Mouse (Mus musculus) brain, adult 2 months (tissue): ENCODE measurements at regions not wholly inside any gene's neighbourhood (a gene's known extent, or its start where the extent isn't known, plus 50 kb on each side); places are given as distances from the start of the nearest gene placed in this dataset.
"Not testable (repeated sequence)": the region's sequence is repeated elsewhere in the genome, so short reads cannot be mapped to it uniquely, and the experiment has no call there.

Source experiments
- DNase-seq: peaks from one replicate; pipeline ENCODE4 v3.0.0; 2011; ENCODE audit warnings: low read depth, low spot score

DNA sequence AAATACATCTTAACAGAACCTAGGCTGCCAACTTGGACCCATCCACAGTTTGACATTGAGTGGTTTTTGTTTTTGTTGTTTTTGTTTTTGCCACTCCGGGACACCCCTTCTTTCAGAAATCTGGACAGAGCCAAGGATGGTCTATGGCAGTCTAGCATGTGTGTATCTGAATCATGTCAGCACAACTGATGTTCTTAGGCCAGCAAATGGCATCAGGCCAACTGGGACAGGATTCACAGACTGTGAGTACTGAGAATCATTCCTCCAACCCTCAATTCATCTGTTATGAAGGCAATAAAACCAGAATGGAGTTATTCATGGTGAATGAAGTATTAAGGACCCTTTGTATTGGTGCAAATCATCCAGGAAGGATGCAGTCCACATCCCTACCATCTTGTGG, 1372.5 kb upstream of the Rag2 start:
- peak; percentile 12 for DNase-seq

DNA sequence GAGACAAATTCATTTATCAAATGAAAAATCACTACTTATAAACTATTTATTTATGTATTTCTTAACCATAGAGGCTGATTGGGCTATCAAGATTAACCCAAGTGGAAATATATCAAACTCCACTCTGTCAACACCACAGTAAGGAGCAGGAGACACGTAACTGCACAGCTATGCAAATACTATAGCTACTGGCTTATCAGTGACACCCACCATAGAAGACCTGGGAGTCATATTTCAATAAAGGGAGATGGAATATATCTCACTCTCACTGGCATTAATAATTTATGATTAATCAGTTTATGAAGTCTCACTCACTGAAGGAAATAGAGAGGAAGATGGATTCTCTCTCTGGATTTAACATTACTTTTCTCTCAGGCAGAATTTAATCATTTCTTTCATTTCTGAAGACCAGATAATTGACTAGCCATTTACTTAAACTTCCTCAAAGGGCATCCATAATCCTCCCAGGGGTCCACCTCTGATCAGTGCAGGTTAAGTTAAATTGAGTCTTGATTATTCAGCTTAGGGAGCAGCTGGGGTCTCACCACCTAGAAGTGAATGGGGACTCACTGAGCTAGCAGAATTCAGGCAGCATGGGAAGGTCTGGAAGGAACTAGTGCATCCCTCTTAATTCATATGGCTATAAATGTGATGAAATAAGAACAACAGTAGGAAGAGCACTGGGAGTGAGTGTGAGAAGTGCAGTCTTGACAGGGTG, 1365.2 kb upstream of the Rag2 start:
- DNase-seq: no peak

DNA sequence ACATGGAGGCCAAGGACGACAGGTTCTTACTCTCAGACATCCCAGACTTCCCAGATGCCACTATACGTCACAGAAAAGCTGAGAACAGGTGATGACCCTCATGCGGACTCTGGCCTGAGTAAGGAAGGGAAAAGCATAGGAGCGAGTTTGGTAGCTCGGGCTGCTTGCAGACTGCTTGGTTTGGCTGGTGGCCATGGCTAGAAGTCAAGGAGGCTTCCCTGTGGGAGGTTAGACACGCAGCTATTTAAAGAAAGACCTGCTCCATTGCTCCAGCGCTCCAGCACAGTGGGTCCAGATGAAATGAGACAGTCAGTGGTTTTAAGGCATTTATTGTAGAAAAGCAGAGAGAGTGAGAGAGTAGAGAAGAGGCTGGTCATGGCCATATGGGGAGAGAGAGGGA, 1318.0 kb upstream of the Rag2 start:
- DNase-seq: no peak

DNA sequence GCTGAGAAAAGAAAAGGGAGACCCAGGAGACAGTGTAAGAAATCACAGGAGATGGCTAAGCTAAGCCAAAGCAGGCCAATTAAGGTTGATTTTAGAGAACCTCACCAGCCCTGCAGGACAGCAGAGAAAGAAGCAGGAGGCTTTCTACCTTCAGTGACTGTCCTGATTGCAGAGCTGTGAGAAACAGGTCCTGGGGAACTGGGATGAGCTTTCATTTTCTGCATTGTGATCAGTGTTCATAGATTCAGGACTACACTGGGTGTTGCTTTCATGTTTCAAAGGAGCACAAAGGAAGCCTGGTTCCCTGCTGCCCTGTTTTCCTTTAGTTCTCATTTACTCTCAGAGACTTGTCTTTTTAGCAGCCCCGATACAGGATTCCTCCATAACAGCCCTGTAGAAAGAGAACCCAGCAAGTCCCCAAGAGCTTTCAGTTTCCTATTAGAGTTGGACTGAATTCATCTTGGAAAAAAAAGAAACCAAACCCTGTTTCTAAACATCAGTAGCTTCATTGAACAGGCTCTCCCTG, 1311.7 kb upstream of the Rag2 start:
- DNase-seq: peak; percentile 35

DNA sequence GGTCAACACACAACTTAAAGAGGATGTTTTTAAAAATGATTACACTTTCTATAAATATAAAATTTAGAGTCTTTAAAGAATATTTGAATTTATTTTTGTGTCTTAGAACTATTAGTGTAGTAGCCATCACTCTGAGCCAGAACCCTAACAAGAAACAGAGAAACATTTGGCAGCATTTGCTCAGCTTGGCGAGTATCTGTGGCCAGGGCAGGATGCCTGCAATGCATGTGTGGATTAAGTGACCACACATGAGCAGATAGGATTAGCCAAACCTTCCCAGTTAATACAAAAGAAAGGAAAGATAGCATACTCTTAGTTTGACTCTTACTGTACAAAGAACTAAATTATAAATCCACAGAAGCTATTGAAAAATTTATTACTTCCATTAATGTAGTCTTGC, 1304.1 kb upstream of the Rag2 start:
- DNase-seq: no peak

DNA sequence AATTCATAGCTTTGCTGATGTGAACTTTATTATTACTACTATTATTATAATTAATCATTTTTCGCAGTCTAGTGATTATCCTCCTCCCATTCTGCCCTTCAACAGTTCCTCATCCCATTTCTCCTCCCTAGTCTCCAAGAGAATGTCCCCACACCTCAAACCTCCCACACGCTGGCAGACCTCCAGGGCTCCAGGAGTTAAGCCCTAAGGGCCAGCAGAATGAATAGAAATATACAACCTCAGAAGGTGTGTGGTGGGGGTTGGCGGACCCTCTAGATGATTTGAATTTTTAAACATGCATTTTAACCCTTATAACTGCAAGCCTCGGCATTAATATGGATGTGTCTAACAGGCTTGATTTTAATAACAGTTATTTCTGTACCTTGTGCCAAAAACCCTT, 1283.8 kb upstream of the Rag2 start:
- DNase-seq: no peak

DNA sequence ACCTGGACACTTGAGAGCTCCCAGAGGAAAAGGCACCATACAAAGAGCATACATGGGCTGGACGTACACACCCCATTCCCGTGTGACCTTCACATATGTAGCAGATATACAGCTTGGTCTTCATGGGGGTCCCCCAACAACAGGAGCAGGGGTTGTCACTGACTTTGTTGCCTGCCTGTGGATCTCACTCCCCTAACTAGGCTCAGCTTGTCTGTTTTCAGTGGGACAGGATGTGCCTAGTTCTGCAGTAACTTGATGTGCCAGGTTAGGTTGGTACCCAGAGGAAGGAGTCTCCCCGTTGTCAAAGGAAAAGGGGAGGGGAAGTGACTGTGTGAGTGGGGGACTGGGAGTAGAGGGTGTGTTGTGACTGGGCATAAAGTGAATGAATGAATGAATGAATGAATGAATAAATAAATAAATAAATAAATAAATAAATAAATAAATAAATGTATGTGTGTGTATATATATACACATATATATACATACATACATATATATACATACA, 1279.5 kb upstream of the Rag2 start:
- DNase-seq: no peak

DNA sequence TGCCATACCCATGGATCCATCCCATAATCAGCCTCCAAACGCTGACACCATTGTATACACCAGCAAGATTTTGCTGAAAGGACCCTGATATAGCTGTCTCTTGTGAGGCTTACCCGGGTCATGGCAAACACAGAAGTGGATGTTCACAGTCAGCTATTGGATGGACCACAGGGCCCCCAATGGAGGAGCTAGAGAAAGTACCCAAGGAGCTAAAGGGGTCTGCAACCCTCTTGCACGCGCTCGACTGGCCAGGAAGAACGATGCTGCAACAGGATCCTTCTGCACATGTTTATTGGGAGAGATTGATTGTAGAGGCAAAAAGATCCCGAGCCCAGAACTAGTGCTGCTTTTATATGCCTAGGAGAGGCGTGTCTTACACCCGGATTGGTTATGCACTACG, 1258.9 kb upstream of the Rag2 start:
- DNase-seq: not testable (repeated sequence)

DNA sequence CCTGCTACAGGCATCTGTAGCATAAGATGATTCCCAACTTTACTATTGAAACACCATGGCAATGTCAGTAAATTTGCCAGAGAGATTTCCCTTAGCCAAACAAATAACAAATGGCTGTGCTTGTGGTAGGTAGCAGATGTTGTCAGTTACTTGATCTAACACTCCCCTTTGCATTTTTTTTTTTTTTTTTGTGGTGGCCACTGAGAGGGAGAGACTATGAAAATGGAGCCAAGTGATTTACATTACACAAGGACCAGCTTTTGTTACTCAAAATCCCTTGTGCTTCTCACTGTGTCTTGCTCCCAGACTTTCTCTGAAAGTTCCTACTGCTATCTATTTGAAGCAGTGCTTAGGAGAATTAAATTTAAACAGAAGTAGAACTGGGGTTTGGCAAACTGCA, 1224.7 kb upstream of the Rag2 start:
- DNase-seq: no peak

DNA sequence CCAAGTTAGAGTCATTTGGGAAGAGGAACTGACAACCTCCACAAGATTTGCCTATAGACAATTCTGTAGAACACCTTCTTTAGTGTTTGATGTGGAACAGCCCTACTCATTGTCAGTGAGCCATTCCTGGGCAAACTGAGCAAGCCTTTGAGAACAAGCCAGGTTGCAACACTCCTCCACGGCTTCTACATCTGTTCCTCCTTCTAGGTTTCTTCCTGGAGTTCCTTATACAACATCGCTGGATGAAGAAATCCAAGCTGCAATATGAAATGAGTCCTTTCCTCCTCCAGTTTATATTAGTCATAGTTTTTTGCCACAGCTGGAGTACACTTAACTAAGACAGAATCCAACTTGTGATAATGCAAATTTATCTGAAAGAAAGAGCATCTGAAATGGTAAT, 1197.9 kb upstream of the Rag2 start:
- peak; percentile 77 for DNase-seq

DNA sequence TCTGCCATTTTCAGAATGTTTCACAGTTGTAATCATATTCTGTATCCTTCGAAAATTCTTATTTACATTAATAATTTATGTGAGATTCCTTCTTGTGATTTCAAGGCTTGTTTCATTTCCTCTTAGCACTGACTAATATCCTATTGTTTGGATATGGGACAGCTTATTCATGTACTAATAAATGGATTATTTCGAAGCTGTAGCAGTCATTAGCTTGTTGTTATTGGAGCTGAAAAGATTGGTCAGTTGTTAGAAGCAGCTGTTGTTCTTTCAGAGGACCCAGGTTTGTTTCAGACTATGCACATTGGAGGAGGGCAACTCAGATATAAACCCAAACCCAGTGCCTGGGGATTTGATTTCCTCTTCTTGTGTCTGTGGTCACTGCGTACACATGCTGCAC, 1189.5 kb upstream of the Rag2 start:
- DNase-seq: no peak

DNA sequence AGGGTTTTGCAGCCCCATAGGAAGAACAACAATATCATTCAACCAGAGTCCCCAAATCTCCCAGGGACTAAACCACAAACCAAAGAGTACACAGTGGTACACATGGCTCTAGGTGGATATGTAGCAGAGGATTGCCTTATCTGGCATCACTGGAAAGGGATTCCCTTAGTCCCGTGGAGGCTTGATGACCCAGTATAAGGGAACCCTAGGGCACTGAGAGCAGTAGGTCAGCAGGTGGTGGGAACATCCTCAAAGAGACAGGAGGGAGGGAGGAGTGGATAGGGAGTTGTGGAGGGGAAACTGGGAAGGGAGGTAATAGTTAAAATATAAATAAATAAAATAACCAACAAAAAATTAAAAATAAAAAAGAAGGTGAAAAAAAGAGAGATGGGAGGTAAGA, 1178.7 kb upstream of the Rag2 start:
- DNase-seq: no peak

DNA sequence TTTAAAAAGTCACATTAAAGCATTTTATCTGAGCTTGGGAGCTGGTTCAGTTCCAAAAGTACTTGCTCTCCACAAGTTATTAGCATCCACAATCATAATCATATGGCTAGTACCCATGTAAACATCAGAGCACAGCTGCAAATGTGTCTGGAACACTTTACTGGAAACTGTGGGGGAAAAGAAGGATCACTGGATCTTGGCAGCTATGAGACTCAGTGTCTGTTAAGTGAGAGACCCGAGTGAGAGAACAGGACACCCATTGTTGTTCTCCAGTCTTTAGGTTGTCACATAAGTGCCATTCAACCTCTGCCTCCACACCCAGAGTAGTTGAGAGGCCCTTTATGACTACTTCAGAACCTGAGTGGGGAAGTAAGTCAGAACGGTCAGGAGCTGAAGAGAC, 1178.2 kb upstream of the Rag2 start:
- no peak for DNase-seq

DNA sequence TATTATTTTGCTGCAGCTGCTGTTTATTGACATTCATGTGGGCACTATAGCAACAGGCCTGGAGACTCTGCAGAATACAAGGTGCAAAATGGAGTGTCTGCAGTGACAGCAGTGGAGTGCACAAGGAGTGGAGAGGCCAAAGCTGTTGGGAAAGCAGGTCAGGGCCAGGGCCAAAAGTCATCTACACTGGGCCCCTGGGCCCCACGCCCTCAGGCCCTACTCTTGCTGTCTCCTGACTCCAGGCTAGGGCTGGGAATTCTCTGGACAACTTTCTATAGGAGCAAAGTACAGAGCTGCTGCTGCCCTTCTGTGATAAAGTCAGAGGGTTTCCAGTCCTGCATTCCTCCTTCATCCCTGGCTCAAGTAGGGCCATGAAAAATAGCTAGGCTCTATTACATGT, 1164.9 kb upstream of the Rag2 start:
- DNase-seq: not testable (repeated sequence)

DNA sequence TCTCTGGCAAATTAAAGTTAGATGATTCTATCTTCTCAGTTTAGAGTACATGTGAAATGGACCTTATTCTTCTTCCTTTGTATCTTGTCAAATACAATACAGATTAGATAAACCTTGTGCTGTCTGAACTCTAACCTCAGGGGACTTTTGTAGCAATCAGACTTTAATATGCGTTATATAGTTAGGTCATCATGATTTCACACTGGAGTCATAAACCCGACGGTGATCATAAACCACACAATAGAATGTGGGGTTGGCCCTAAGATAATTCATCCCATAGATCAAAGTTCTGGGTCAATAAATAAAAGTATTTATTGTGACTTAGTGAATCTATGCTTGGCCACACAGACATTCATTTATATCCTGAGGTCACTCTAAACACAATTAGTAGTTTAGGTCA, 1138.3 kb upstream of the Rag2 start:
- not testable (repeated sequence) for DNase-seq

DNA sequence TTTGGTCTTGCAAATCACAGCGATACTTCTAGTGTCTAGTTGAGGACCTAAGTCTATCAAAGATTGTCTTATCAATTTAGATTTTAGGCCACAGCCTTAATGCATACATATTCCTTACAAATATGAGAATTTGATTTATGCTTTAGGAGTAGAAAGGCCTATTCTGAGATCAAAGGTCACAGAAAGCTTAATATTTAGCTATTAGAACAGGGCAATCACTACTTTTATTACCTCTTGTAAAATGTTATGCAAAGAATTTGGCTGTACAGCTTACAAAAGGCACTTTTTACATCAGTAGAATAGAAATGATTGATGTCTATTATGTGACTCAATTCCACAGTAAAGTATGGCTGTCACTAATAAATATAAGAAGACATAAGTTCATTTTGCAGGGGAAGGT, 1119.4 kb upstream of the Rag2 start:
- not testable (repeated sequence) for DNase-seq
